Mouse (Mus musculus) E14TG2a.4 (cell line): ENCODE data around the gene Asap3.

Experiments used
- CTCF ChIP-seq: conservative IDR thresholded peaks from 2 replicates; pipeline ENCODE4 v1.5.1; 2014; ENCODE audit warnings: low read length
- NANOG ChIP-seq: IDR thresholded peaks from 2 replicates; pipeline ENCODE4 v1.6.1; 2014; ENCODE audit warnings: borderline replicate concordance, low read length, mixed read lengths

GRCm38 (mm10) chr4:136244208-136244607 is 38.0 kb downstream of the Asap3 start:
- TF ChIP-seq CTCF, result no peak
- TF ChIP-seq NANOG, result no peak
